26 mouse cellular contexts compared by ENCODE assay signal in the genomic region with DNA sequence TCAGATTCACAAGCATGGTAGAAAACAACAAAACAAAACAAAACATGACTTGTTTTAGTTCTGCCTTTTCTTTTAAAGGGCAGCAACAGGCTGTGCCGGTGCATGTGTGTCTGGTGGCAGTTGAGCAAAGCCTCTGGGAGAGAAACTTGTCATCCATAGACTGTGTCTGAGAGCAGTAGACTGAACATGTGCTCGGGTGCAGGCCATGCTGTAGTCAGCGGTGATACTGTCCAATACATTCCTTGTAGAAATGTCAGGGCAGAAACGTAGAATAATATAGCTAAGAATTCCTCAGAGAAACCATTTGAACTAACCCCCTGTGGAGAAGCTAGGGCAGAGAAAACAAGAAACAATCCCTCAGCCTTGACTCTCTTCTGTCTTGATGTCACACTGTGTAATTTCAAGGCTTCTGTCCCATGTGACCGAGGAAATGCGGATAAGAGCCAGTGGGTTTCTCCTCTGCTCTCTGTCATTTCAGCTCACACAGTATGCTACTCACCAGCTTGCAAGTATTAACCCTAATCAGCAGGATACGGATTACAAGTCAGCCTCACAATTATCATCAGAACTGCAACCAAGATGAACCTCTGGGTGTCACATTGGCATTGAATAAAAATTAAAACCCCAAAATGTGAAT. TPM values are rescaled to one million over a fixed set of nuclear protein-coding genes. Genes with fewer than 3 reads are reported as not detected.
"Had no signal": no experiment of that assay in that cellular context is flagged by ENCODE, and none has a peak within 500 bp of the region (broad histone marks: within the 10 kb centered on the region; RNA-seq: fewer than 3 reads in every experiment).

No protein-coding gene starts in this region.

- H3K4me2 ChIP-seq: heart, embryonic 12.5 days; hindbrain, embryonic 12.5 days; hindbrain, embryonic 14.5 days; intestine, embryonic 15.5 days; limb, embryonic 12.5 days had no signal

- DNase-seq: gastrocnemius, adult 2 months; gastrocnemius, postnatal 10 days; gastrocnemius, postnatal 25 days; heart, adult 18-20 months; heart, postnatal 10 days; heart, postnatal 4 days; kidney, adult 18-20 months; kidney, adult 8-10 months; kidney, postnatal 10 days; kidney, postnatal 25 days; kidney, postnatal 4 days; liver had no signal

- H3K27me3 ChIP-seq: heart, embryonic 12.5 days; hindbrain, embryonic 12.5 days; intestine, embryonic 15.5 days; limb, embryonic 12.5 days had no signal

- H3K4me1 ChIP-seq: heart, embryonic 10.5 days; heart, embryonic 12.5 days; hindbrain, embryonic 12.5 days; intestine, embryonic 15.5 days; limb, embryonic 10.5 days; limb, embryonic 12.5 days had no signal

- H3K36me3 ChIP-seq: heart, embryonic 10.5 days; heart, embryonic 12.5 days; hindbrain, embryonic 10.5 days; hindbrain, embryonic 12.5 days; intestine, embryonic 15.5 days; limb, embryonic 10.5 days; limb, embryonic 12.5 days had no signal

- ATAC-seq: hindbrain, embryonic 16.5 days; inflammation-experienced regulatory T-cells, adult 6 months; intestine, embryonic 15.5 days; intestine, postnatal 0 days had no signal

- H3K27ac ChIP-seq: gastrocnemius, adult 2 months; heart, embryonic 10.5 days; hindbrain, embryonic 10.5 days; hindbrain, embryonic 12.5 days; hindbrain, embryonic 14.5 days; intestine, embryonic 15.5 days; layer of hippocampus, adult 2 months; left cerebral cortex, adult 2 months; limb, embryonic 10.5 days; limb, embryonic 12.5 days had no signal

- H3K9ac ChIP-seq: heart, embryonic 12.5 days; hindbrain, embryonic 12.5 days; hindbrain, embryonic 14.5 days; intestine, embryonic 15.5 days; limb, embryonic 12.5 days had no signal

- H3K4me3 ChIP-seq: gastrocnemius, adult 2 months; heart, embryonic 10.5 days; heart, embryonic 12.5 days; hindbrain, embryonic 10.5 days; hindbrain, embryonic 12.5 days; intestine, embryonic 15.5 days; layer of hippocampus, adult 2 months; left cerebral cortex, adult 2 months; limb, embryonic 10.5 days; limb, embryonic 12.5 days had no signal

- H3K9me3 ChIP-seq: heart, embryonic 10.5 days; heart, embryonic 12.5 days; hindbrain, embryonic 10.5 days; hindbrain, embryonic 12.5 days; intestine, embryonic 15.5 days; limb, embryonic 10.5 days; limb, embryonic 12.5 days had no signal

RNA-seq across cellular contexts. Expression of a gene that starts 33.9 kb away (rescaled TPM):
- total RNA-seq: granulocyte monocyte progenitor cell, adult 5-6 weeks had no signal
